Mouse (Mus musculus) ES-CJ7 (cell line): ENCODE data around the gene Hist2h3c1.
"Not testable (repeated sequence)": the region's sequence is repeated elsewhere in the genome, so short reads cannot be mapped to it uniquely, and the experiment has no call there.

Source experiments
- DNase-seq: peaks from one replicate; pipeline ENCODE4 v3.0.0; 2011; ENCODE audit warnings: low read depth, low spot score

The Hist2h3c1 gene

GRCm38 (mm10) chr3:96255926-96256593 lies 9.6 kb downstream of the Hist2h3c1 start:
- no peak for DNase-seq

- DNase-seq = no peak
Observed at GRCm38 (mm10) chr3:96257190-96257589, 10.7 kb downstream of the Hist2h3c1 start.

- no peak for DNase-seq
Observed at GRCm38 (mm10) chr3:96260220-96260619, 13.7 kb downstream of the Hist2h3c1 start.

GRCm38 (mm10) chr3:96261623-96262022 lies 15.1 kb downstream of the Hist2h3c1 start:
- no peak for DNase-seq

GRCm38 (mm10) chr3:96262216-96262875 lies 15.9 kb downstream of the Hist2h3c1 start:
- peak; percentile 95 for DNase-seq

- DNase-seq = peak; percentile 95
Observed at GRCm38 (mm10) chr3:96262979-96263550, 16.6 kb downstream of the Hist2h3c1 start, which contains the start of gene Hist2h4. TSS of gene Hist2h4 (minus strand) at chr3:96263311.

- peak; percentile 69 for DNase-seq
Observed at GRCm38 (mm10) chr3:96263558-96264403, 17.3 kb downstream of the Hist2h3c1 start.

- DNase-seq = no peak
Observed at GRCm38 (mm10) chr3:96264404-96264949, 18.0 kb downstream of the Hist2h3c1 start.

- no peak for DNase-seq
Observed at GRCm38 (mm10) chr3:96266132-96266710, 19.7 kb downstream of the Hist2h3c1 start.

GRCm38 (mm10) chr3:96267541-96267940 lies 21.1 kb downstream of the Hist2h3c1 start:
- no peak for DNase-seq

- peak; percentile 94 for DNase-seq
Observed at GRCm38 (mm10) chr3:96268051-96268775, 21.7 kb downstream of the Hist2h3c1 start, which contains the start of gene Hist2h3b. TSS of gene Hist2h3b (plus strand) at chr3:96268654.

- DNase-seq = not testable (repeated sequence)
Observed at GRCm38 (mm10) chr3:96268776-96269378, 22.4 kb downstream of the Hist2h3c1 start.

- peak; percentile 99 for DNase-seq
Observed at GRCm38 (mm10) chr3:96269511-96270474, 23.3 kb downstream of the Hist2h3c1 start, which contains the start of gene Hist2h2bb. TSS of gene Hist2h2bb (plus strand) at chr3:96269752.

- peak; percentile 74 for DNase-seq
Observed at GRCm38 (mm10) chr3:96273591-96274465, 27.3 kb downstream of the Hist2h3c1 start.

GRCm38 (mm10) chr3:96277428-96277799 lies 30.9 kb downstream of the Hist2h3c1 start:
- peak; percentile 75 for DNase-seq

GRCm38 (mm10) chr3:96277800-96278624 lies 31.5 kb downstream of the Hist2h3c1 start:
- DNase-seq = peak; percentile 97

- peak; percentile 54 for DNase-seq
Observed at GRCm38 (mm10) chr3:96280660-96281059, 34.2 kb downstream of the Hist2h3c1 start.
